Mouse (Mus musculus): ENCODE results near the gene Csmd2. TPM values are rescaled to one million over a fixed set of nuclear protein-coding genes. Genes with fewer than 3 reads are reported as not detected.
A peak's percentile ranks its signal among the peaks of the same experiment; 100 is the strongest.

Csmd2 gene
- polyA plus RNA-seq, 1 experiment, result not detected

DNA sequence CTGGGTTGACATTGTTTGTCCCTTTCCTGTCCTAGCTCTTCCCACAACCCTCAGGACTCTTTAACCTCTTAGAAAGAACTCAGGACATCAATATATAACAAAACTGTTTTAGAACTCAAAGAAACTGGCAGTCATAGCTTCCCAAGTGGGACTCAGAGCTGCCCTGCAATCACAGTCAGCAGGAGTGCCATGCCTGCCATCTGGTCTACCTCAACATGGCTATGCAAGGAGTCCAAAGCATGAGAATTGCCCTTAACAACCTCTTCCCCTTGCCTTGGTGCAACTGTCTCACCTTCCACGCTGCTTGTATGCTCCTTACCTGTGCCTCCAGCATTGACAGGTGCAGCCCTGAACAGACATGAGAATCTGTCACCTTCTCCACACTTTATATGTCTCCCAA, 415.0 kb downstream of the Csmd2 start:
- no peaks in the 10 kb centered on the region for H3K4me1 ChIP-seq (ENCODE audit: control insufficient read depth, insufficient read depth, low read length)
- 50% methylated on average over 1 of the region's 1 CpGs for whole genome bisulfite sequencing
- DNase-seq, result no peak
- TF ChIP-seq POLR2A (IDR thresholded peaks at IDR 0.05; ENCODE audit: borderline replicate concordance, extremely low read depth, low read depth, low read length) (no peak), CTCF (IDR thresholded peaks at IDR 0.05; ENCODE audit: insufficient read depth, low read length) (no peak)
- no peak overlapping the region for H3K4me3 ChIP-seq (replicated peaks; ENCODE audit: extremely low read depth, low read depth, low read length)

DNA sequence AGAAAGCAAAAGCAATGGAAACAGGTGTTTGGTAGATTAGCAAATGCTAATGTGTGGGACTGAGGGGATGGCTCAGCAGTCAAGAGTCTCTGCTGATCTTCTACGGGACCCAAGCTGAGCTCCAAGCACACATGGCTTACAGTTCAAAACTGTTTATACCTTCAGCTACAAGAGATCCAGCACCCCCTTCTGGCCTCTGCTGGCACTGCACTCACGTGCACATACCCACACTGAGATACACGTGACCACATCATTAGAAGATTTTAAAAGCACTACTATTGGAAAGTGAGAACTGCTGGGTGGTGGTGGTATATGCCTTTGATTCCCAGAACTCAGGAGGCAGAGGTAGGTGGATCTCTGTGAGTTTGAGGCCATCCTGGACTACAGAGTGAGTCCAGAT, 417.9 kb downstream of the Csmd2 start:
- 94% methylated on average over 3 of the region's 3 CpGs for WGBS
- no peak for TF ChIP-seq CTCF (IDR thresholded peaks at IDR 0.05; ENCODE audit: insufficient read depth, low read length)
- TF ChIP-seq POLR2A (IDR thresholded peaks at IDR 0.05; ENCODE audit: borderline replicate concordance, extremely low read depth, low read depth, low read length), result no peak
- no peak overlapping the region for H3K4me3 ChIP-seq (replicated peaks; ENCODE audit: extremely low read depth, low read depth, low read length)
- no peak for DNase-seq
- no peaks in the 10 kb centered on the region for H3K4me1 ChIP-seq (ENCODE audit: control insufficient read depth, insufficient read depth, low read length)

DNA sequence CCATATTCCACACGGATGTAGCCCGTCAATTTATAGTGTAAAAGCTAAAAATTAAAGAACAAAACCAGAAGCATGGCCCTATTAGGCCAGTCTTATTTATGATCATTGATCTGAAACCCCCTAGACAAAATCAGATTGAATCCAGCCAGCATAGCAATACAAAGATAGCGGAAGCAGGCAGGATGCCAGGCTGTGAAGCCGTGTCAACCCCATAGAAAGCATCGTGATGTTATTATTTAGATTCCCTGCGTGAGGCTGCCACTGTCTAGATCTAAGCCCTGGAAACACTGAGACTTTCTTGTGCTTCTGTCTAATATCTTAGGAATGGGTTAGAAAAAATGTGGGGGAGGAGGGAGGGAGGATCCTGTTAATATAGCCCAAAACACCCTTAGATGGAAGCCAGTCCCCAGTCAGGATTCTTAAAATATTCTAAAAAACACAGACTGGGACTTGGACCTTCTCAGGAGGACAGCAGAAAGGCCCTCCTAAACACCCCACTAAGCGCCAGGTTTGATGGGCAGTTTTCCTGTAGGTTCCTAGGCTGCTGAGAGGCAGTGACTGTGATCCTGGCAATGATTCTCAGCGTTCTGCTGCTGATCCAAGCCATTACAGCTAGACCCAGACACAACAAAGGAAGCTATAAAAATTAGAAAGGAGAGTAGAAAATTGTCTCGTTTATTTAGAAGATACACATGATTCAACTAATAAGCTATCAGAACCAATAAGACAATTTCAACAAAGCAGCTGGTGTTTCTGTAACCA, 419.6 kb downstream of the Csmd2 start:
- WGBS, result 74% methylated on average over 9 of the region's 9 CpGs
- Histone ChIP-seq H3K4me3 (replicated peaks; ENCODE audit: extremely low read depth, low read depth, low read length) (no peak overlapping the region), H3K4me1 (ENCODE audit: control insufficient read depth, insufficient read depth, low read length) (no peaks in the 10 kb centered on the region)
- no peak for DNase-seq
- TF ChIP-seq POLR2A (IDR thresholded peaks at IDR 0.05; ENCODE audit: borderline replicate concordance, extremely low read depth, low read depth, low read length) (no peak), CTCF (IDR thresholded peaks at IDR 0.05; ENCODE audit: insufficient read depth, low read length) (no peak)

DNA sequence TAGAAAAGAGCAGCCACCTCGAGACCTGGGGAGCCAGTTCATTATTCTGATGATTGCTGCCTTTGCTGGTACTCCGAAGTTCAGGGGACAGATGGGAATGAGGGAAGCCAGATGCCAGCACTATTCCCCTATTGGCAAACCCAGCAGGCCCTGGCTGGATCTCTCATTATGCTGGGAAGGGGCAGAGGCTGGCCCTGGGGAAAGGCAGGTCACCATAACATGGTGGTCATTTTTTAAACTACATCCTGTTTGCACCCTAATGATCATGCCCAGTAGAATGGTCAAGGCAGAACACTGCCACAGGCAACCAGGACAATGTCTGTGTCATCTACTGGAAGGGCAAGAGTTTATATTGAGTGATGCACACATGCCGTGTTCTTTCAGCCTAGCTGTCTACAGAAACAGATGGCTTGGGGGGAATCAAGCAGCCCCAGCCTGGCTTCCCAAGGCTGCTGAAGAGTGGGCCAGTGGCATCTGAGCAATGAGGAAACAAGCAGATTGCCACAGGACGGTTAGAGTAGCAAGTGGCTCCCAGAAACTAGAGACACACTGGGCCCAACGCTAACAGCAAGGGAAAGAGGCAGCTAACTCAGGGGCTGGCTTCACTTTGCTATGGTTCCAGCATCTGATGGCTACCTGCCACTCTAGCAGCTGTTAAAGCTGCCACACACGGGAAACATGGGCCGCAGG, 424.4 kb downstream of the Csmd2 start:
- TF ChIP-seq POLR2A (IDR thresholded peaks at IDR 0.05; ENCODE audit: borderline replicate concordance, extremely low read depth, low read depth, low read length) (no peak), CTCF (IDR thresholded peaks at IDR 0.05; ENCODE audit: insufficient read depth, low read length) (no peak)
- Histone ChIP-seq H3K4me1 (ENCODE audit: control insufficient read depth, insufficient read depth, low read length) (no peaks in the 10 kb centered on the region), H3K4me3 (replicated peaks; ENCODE audit: extremely low read depth, low read depth, low read length) (no peak overlapping the region)
- DNase-seq, result no peak
- WGBS, result 75% methylated on average over 7 of the region's 7 CpGs

DNA sequence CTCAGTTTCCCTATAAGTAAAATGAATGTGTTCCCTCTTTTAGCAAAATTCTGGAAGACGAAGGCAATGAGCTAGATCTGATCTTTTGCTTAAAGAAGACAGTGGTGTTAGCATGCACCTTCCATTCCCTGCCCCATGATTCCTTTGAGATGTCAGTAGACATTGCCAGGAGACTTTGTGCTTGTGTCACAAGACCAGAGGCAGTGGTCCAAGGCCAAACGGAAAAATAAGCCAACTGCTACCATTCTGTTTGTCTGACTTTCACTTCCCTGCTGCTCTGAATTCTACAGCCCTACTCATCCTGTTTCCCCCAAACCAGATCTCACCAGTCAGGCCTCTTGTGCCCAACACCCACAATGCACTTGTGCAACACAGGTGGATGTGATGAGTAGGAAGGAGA, 427.1 kb downstream of the Csmd2 start:
- no peaks in the 10 kb centered on the region for H3K4me1 ChIP-seq (ENCODE audit: control insufficient read depth, insufficient read depth, low read length)
- 68% methylated on average over 2 of the region's 2 CpGs for WGBS
- H3K4me3 ChIP-seq (replicated peaks; ENCODE audit: extremely low read depth, low read depth, low read length), result no peak overlapping the region
- TF ChIP-seq POLR2A (IDR thresholded peaks at IDR 0.05; ENCODE audit: borderline replicate concordance, extremely low read depth, low read depth, low read length), result no peak
- no peak for TF ChIP-seq CTCF (IDR thresholded peaks at IDR 0.05; ENCODE audit: insufficient read depth, low read length)
- DNase-seq, result no peak

DNA sequence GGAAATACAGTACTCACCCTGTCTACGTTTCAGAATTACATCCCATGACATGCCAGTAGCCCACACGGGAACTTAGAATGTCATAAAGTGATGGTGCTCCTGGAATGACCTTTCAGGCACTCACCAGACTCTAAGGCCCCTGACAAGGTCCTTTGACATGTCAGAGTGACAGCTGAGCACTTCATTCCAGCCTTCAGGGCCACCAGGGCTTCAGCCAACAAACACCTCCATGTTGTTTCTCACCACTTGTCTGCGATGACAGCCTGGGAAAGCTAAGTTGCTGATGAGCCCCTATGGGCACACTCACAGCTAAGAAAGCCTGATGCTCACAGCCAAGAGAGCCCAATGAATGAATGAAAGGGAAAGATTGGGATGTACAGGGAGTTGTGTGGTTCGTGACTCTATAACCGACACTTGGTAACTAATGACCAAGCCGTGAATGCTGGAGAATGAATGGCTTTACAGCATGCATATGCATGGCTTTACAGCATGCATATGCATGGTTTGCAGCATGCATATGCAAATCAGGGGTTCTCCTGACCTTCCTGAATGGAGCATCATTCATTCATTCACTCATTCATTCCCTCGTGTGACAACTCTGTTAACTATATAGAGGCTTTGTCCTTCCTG, 432.4 kb downstream of the Csmd2 start:
- Histone ChIP-seq H3K4me3 (replicated peaks; ENCODE audit: extremely low read depth, low read depth, low read length) (no peak overlapping the region), H3K4me1 (ENCODE audit: control insufficient read depth, insufficient read depth, low read length) (no peaks in the 10 kb centered on the region)
- no peak for TF ChIP-seq CTCF (IDR thresholded peaks at IDR 0.05; ENCODE audit: insufficient read depth, low read length)
- no peak for TF ChIP-seq POLR2A (IDR thresholded peaks at IDR 0.05; ENCODE audit: borderline replicate concordance, extremely low read depth, low read depth, low read length)
- DNase-seq, result no peak
- WGBS, result 78% methylated on average over 7 of the region's 7 CpGs

DNA sequence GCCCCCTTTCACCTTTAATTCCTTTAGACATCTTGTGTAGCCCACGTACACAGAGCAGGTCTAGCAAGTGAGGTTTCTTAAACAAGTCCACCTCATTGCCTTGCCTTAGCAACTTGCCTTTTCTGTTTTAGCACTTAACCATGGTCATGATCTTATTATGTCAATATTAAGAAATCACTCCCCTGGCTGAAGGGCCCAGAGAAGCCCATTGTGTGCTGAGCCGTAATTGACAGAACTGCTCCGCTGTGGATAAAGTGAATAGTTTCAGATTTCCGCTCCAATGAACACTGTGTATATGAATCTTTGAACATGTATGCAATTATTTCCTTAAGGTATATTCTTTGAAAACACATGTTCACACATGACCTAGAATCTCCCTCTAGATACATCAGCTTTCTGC, 434.8 kb downstream of the Csmd2 start:
- Histone ChIP-seq H3K4me3 (replicated peaks; ENCODE audit: extremely low read depth, low read depth, low read length) (no peak overlapping the region), H3K4me1 (ENCODE audit: control insufficient read depth, insufficient read depth, low read length) (no peaks in the 10 kb centered on the region)
- no peak for DNase-seq
- 76% methylated on average over 4 of the region's 4 CpGs for WGBS
- TF ChIP-seq CTCF (IDR thresholded peaks at IDR 0.05; ENCODE audit: insufficient read depth, low read length) (no peak), POLR2A (IDR thresholded peaks at IDR 0.05; ENCODE audit: borderline replicate concordance, extremely low read depth, low read depth, low read length) (no peak)

DNA sequence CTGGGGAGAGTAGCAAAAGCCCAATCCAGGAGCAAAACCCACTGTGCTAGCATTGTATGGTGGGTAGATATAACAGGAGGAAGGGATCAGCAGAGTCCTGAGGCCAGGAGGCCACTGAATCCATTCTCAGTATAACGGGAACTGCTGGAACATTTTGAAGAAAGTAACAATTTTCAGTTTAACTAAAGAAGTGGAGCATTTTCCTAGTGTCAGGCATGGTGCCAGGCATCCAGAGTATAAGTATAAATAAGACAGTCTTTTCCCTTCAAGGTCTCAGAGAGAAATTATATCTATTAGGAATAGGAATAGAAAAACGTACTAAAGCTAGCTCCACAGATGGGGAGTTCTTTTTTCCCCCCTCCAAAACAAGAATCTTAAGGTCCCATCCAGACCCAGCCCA, 437.7 kb downstream of the Csmd2 start:
- TF ChIP-seq POLR2A (IDR thresholded peaks at IDR 0.05; ENCODE audit: borderline replicate concordance, extremely low read depth, low read depth, low read length), result no peak
- no peak for TF ChIP-seq CTCF (IDR thresholded peaks at IDR 0.05; ENCODE audit: insufficient read depth, low read length)
- 72% methylated on average over 2 of the region's 2 CpGs for WGBS
- H3K4me3 ChIP-seq (replicated peaks; ENCODE audit: extremely low read depth, low read depth, low read length), result no peak overlapping the region

DNA sequence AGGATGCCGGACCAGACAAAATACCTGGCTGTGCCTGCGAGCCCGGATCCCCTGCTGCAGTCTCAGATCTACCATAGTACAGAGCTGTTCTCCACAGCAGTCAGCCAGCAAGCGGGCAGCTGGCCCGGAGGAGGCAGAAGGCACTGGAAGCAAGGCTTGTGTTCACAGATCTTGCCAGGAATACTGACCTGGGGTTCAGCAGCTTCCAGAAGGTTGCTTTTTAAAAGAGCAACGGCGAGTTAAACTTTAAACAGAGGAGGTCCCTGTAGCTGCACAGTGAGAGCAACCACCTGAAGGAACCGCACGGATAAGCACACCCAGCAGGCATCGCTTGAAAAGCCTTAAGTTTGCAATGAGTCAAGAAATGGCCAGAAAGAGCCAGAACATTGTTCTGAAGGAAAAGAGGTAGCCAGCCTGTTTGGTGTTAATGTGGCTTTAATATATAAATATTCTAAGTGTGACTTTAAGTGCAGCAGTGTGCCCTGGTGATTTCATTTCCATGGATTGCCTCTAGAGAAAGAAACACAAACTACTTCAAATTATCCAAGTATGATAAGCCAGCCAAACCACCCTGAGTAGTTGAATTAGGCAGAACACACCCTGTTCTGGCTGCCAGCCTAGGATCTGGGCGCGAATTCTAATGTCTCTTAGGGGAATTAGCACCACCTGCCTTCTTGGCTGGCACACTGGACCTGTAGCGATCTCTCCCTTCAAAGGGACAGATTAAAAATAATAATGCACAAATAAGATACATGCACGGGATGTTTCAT, 439.8 kb downstream of the Csmd2 start:
- WGBS, result 68% methylated on average over 14 of the region's 14 CpGs
- DNase-seq, result peak; percentile 63
- H3K4me3 ChIP-seq (replicated peaks; ENCODE audit: extremely low read depth, low read depth, low read length), result no peak overlapping the region
- no peaks in the 10 kb centered on the region; the same call in 1 of the 2 replicates for H3K4me1 ChIP-seq (ENCODE audit: control insufficient read depth, insufficient read depth, low read length)
- TF ChIP-seq CTCF (IDR thresholded peaks at IDR 0.05; ENCODE audit: insufficient read depth, low read length) (no peak), POLR2A (IDR thresholded peaks at IDR 0.05; ENCODE audit: borderline replicate concordance, extremely low read depth, low read depth, low read length) (no peak)

More for the DNA sequence above, 437.7 kb downstream of the Csmd2 start:
- no peak for DNase-seq
- H3K4me1 ChIP-seq (ENCODE audit: control insufficient read depth, insufficient read depth, low read length), result no peaks in the 10 kb centered on the region; the same call in 1 of the 2 replicates

Measured in lung, adult 2 months (tissue).